Mouse (Mus musculus): ENCODE results near the gene Aoc1. TPM values are rescaled to one million over a fixed set of nuclear protein-coding genes. Genes with fewer than 3 reads are reported as not detected.

Gene Aoc1
- not detected for total RNA-seq (2023)

DNA sequence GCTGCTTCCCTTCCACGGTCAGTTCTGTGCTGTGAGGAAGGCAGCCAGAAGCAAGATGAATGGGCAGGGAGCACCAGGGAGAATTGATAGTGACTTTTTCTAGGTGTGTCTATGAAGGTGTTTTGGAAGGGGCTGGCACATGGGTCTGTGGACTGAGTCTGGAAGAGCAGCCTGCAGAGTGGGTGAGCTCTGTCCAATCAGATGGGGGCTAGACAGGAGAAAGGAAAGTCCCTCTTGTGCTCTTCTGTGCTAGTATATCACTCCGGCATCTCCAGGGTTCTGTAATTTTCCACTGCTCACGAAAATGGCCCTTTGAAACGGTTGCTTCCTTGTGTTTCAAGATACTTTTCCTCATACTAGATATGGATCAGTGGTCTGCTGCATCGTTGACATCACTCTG lies at the start of gene Aoc1:
Aoc1 (plus strand) TSS at position 301 of the 400 bp plus-strand sequence.

GRCm38 (mm10) chr6:48840371-48840969 lies 32.2 kb upstream of the Aoc1 start, which contains the start of gene Tmem176a:
TSS of gene Tmem176a (plus strand) at chr6:48840919.

GRCm38 (mm10) chr6:48840973-48841625 lies 31.6 kb upstream of the Aoc1 start, which contains the start of gene Tmem176b:
TSS of gene Tmem176b (minus strand) at chr6:48841496.

GRCm38 (mm10) chr6:48929595-48929994 lies 56.9 kb downstream of the Aoc1 start, which contains the start of gene 1600015I10Rik:
TSS of gene 1600015I10Rik (plus strand) at chr6:48929895.

Other genes starting within 250 kb of the Aoc1 start
- gene AI854703, start 246.1 kb upstream of the Aoc1 start, total RNA-seq (2023): not detected
- under 1 TPM; 0.39 to 0.89 TPM for gene Gimap8, start 225.7 kb upstream of the Aoc1 start, total RNA-seq (2023)
- gene Gimap9, start 196.8 kb upstream of the Aoc1 start, total RNA-seq (2023): 1 to 10 TPM in 1 of 2 experiments, under 1 TPM in 1; 1.00 to 1.4 TPM
- 1 to 10 TPM in 1 of 2 experiments, under 1 TPM in 1; 0.82 to 2.7 TPM for gene Gimap4, start 188.3 kb upstream of the Aoc1 start, total RNA-seq (2023)
- 1 to 10 TPM; 8.3 to 9.2 TPM for gene Gimap6, start 164.7 kb upstream of the Aoc1 start, total RNA-seq (2023)
- not detected for gene Gm28053, start 154.3 kb upstream of the Aoc1 start, total RNA-seq (2023)
- gene Gimap7, start 154.3 kb upstream of the Aoc1 start, total RNA-seq (2023): not detected
- 1 to 10 TPM; 1.1 to 1.6 TPM for gene Gimap1, start 133.8 kb upstream of the Aoc1 start, total RNA-seq (2023)
- 1 to 10 TPM in 1 of 2 experiments, under 1 TPM in 1; 0.46 to 1.2 TPM for gene Gimap5, start 126.7 kb upstream of the Aoc1 start, total RNA-seq (2023)
- gene Gimap3, start 102.0 kb upstream of the Aoc1 start, total RNA-seq (2023): 1 to 10 TPM in 1 of 2 experiments, under 1 TPM in 1; 1.00 to 1.8 TPM
- gene Tmem176a, start 32.0 kb upstream of the Aoc1 start, total RNA-seq (2023): 10 to 100 TPM; 72.6 to 75.1 TPM
- gene Tmem176b, start 31.4 kb upstream of the Aoc1 start, total RNA-seq (2023): 100 to 1,000 TPM; 215 to 221 TPM
- not detected for gene 1600015I10Rik, start 57.0 kb downstream of the Aoc1 start, total RNA-seq (2023)
- not detected for gene Doxl2, start 102.1 kb downstream of the Aoc1 start, total RNA-seq (2023)
- gene Svs1, start 114.0 kb downstream of the Aoc1 start, total RNA-seq (2023): not detected
- 1 to 10 TPM; 1.1 to 1.7 TPM for gene Gpnmb, start 163.7 kb downstream of the Aoc1 start, total RNA-seq (2023)
- 10 to 100 TPM; 27.7 to 28.0 TPM for gene Malsu1, start 200.9 kb downstream of the Aoc1 start, total RNA-seq (2023)

All from monocyte, adult 59 days (primary cell).